Mouse (Mus musculus): ENCODE measurements around the gene Pla2g4f. TPM values are rescaled to one million over a fixed set of nuclear protein-coding genes. Genes with fewer than 3 reads are reported as not detected.

Pla2g4f gene
- polyA plus RNA-seq, 1 experiment = 0.04 TPM

DNA sequence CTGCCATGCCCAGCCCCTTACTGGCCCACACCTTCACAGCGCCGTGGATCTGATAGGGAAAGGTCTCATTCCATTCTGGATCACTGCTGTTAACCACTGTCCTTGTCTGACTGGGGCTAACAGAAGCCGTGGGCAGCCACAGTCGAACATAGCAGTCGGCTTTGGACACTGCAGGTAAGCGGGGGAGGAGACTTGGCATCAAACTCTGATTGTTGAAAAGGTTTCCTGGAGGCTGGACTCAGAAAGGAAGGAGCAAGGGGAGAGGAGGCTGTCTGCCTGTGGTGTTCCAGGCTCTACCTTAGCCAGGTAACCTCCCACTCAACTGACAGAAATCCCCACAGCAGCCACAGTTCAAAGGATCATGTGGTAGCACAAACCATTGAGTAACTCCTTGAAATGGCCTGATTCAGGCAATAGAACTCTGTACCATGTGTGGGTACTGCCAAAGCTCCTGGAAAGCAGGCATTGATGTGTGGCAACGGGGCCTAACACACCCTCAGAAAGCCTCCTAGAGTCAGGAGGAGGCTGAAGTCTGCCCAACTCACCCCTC, 1.6 kb downstream of the Pla2g4f start:
- TF ChIP-seq GATA1 (IDR thresholded peaks at IDR 0.05; ENCODE audit: borderline replicate concordance, low read length) = no peak
- TF ChIP-seq FLI1 (IDR thresholded peaks at IDR 0.05; ENCODE audit: low read length) = no peak
- peaks cover 5% of the 10 kb centered on the region for H3K4me1 ChIP-seq
- H3K36me3 ChIP-seq (replicated peaks; ENCODE audit: low read length) = peaks cover 24% of the 10 kb centered on the region
- peaks cover 34% of the 10 kb centered on the region for H3K27me3 ChIP-seq (replicated peaks)
- no peaks in the 10 kb centered on the region for H3K9me3 ChIP-seq
- H3K4me3 ChIP-seq (replicated peaks) = no peak overlapping the region

- H3K9me3 ChIP-seq = peaks cover 5% of the 10 kb centered on the region
- TF ChIP-seq FLI1 (IDR thresholded peaks at IDR 0.05; ENCODE audit: low read length) (no peak), GATA1 (IDR thresholded peaks at IDR 0.05; ENCODE audit: borderline replicate concordance, low read length) (no peak)
- peaks cover 49% of the 10 kb centered on the region for H3K27me3 ChIP-seq (replicated peaks)
These were observed 9.9 kb downstream of the Pla2g4f start for GRCm38 (mm10) chr2:120304113-120304512.

DNA sequence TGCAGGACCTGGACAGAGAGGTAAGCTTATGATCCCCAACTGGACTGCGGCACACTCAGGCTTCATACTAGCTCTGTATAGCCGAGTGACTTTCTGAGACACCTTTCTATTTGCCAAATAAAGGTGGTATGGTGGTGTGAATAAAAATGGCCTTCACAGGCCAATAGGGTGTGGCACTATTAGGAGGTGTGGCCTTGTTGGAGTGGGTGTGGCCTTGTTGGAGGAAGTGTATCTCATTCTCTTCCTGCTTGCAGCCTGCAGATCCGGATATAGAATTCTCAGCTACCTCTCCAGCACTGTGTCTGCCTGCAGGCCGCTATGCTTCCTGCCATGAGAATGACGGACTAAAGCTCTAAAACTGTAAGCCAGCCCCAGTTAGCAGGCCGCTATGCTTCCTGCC, 12.9 kb downstream of the Pla2g4f start:
- Histone ChIP-seq H3K4me1 (peaks cover 3% of the 10 kb centered on the region; the same call in 1 of the 2 replicates), H3K36me3 (replicated peaks; ENCODE audit: low read length) (no peaks in the 10 kb centered on the region), H3K9me3 (peaks cover 5% of the 10 kb centered on the region), H3K4me3 (replicated peaks) (no peak overlapping the region), H3K27me3 (replicated peaks) (peaks cover 32% of the 10 kb centered on the region)
- TF ChIP-seq GATA1 (IDR thresholded peaks at IDR 0.05; ENCODE audit: borderline replicate concordance, low read length) (no peak), FLI1 (IDR thresholded peaks at IDR 0.05; ENCODE audit: low read length) (no peak)

More at GRCm38 (mm10) chr2:120304113-120304512, 9.9 kb downstream of the Pla2g4f start:
- H3K36me3 ChIP-seq (replicated peaks; ENCODE audit: low read length) = no peaks in the 10 kb centered on the region
- peaks cover 3% of the 10 kb centered on the region; the same call in 1 of the 2 replicates for H3K4me1 ChIP-seq
- H3K4me3 ChIP-seq (replicated peaks) = no peak overlapping the region

DNA sequence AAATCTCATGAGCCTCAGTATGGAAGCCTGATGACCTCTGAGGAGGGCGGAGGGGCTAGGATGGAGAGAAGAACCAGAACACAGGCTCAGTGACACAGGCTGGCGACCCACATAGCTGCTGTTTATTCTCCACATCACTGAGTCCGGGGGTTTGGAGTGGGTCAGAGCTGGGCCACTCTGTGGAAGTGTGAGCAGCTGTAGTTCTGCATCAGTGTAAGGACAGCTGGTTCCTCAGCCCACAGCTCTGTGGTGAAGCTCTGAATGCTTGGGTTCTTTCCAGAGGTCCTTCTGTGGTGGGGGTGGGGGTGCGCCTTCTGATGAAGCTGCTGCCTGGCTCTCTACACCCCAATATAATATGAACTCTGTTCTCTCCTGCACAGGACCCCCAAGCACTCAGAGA, 14.1 kb downstream of the Pla2g4f start:
- H3K4me1 ChIP-seq = peaks cover 3% of the 10 kb centered on the region; the same call in 1 of the 2 replicates
- no peaks in the 10 kb centered on the region for H3K36me3 ChIP-seq (replicated peaks; ENCODE audit: low read length)
- H3K27me3 ChIP-seq (replicated peaks) = peaks cover 28% of the 10 kb centered on the region
- TF ChIP-seq FLI1 (IDR thresholded peaks at IDR 0.05; ENCODE audit: low read length) (no peak), GATA1 (IDR thresholded peaks at IDR 0.05; ENCODE audit: borderline replicate concordance, low read length) (no peak)
- peaks cover 5% of the 10 kb centered on the region for H3K9me3 ChIP-seq
- no peak overlapping the region for H3K4me3 ChIP-seq (replicated peaks)

GRCm38 (mm10) chr2:120296160-120296559, 17.8 kb downstream of the Pla2g4f start:
- Histone ChIP-seq H3K27me3 (replicated peaks) (peaks cover 13% of the 10 kb centered on the region), H3K4me1 (peaks cover 8% of the 10 kb centered on the region), H3K4me3 (replicated peaks) (no peak overlapping the region), H3K9me3 (peaks cover 5% of the 10 kb centered on the region; the same call in 1 of the 2 replicates), H3K36me3 (replicated peaks; ENCODE audit: low read length) (no peaks in the 10 kb centered on the region)
- no peak for TF ChIP-seq GATA1 (IDR thresholded peaks at IDR 0.05; ENCODE audit: borderline replicate concordance, low read length)
- TF ChIP-seq FLI1 (IDR thresholded peaks at IDR 0.05; ENCODE audit: low read length) = no peak

GRCm38 (mm10) chr2:120291471-120292078, 22.4 kb downstream of the Pla2g4f start:
- no peak overlapping the region for H3K4me3 ChIP-seq (replicated peaks)
- H3K36me3 ChIP-seq (replicated peaks; ENCODE audit: low read length) = no peaks in the 10 kb centered on the region
- H3K27me3 ChIP-seq (replicated peaks) = peaks cover 34% of the 10 kb centered on the region
- TF ChIP-seq GATA1 (IDR thresholded peaks at IDR 0.05; ENCODE audit: borderline replicate concordance, low read length) = no peak
- TF ChIP-seq FLI1 (IDR thresholded peaks at IDR 0.05; ENCODE audit: low read length) = no peak
- no peaks in the 10 kb centered on the region for H3K9me3 ChIP-seq
- H3K4me1 ChIP-seq = peaks cover 8% of the 10 kb centered on the region

DNA sequence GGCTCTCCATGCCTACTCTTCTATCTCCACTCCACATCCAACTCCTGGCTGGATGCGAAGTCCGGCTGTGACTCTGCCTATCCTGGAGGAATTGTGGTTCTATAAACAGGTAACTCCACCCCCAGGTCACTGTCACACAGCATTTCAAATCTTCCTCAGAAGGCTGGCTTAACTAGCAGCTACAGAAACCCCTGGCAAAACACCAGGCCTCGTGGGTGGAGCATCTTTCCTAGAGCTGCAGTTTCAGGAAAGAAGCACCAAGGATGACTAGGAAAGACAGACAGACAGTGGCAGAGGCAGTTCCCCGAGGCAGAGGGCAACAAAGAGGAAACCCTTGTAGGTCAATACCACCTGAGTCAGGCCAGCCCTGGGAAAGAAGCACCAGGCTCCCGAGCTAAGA, 25.0 kb downstream of the Pla2g4f start, which contains the start of gene Pla2g4d:
Gene Pla2g4d (minus strand): TSS at position 203 of the 400 bp plus-strand sequence.
- Histone ChIP-seq H3K4me1 (peaks cover 1% of the 10 kb centered on the region), H3K27me3 (replicated peaks) (peaks cover 43% of the 10 kb centered on the region), H3K9me3 (no peaks in the 10 kb centered on the region), H3K4me3 (replicated peaks) (no peak within 1 kb of the TSS), H3K36me3 (replicated peaks; ENCODE audit: low read length) (no peaks in the 10 kb centered on the region)
- TF ChIP-seq FLI1 (IDR thresholded peaks at IDR 0.05; ENCODE audit: low read length) = no peak
- TF ChIP-seq GATA1 (IDR thresholded peaks at IDR 0.05; ENCODE audit: borderline replicate concordance, low read length) = no peak

- Histone ChIP-seq H3K36me3 (replicated peaks; ENCODE audit: low read length) (no peaks in the 10 kb centered on the region), H3K4me3 (replicated peaks) (no peak overlapping the region), H3K27me3 (replicated peaks) (peaks cover 48% of the 10 kb centered on the region), H3K9me3 (no peaks in the 10 kb centered on the region), H3K4me1 (no peaks in the 10 kb centered on the region; the same call in 1 of the 2 replicates)
- TF ChIP-seq FLI1 (IDR thresholded peaks at IDR 0.05; ENCODE audit: low read length) = no peak
- no peak for TF ChIP-seq GATA1 (IDR thresholded peaks at IDR 0.05; ENCODE audit: borderline replicate concordance, low read length)
These were observed 25.6 kb downstream of the Pla2g4f start for GRCm38 (mm10) chr2:120288401-120288800.

GRCm38 (mm10) chr2:120285639-120286038, 28.3 kb downstream of the Pla2g4f start:
- Histone ChIP-seq H3K4me3 (replicated peaks) (no peak overlapping the region), H3K27me3 (replicated peaks) (peaks cover 57% of the 10 kb centered on the region), H3K4me1 (no peaks in the 10 kb centered on the region; the same call in 1 of the 2 replicates), H3K36me3 (replicated peaks; ENCODE audit: low read length) (no peaks in the 10 kb centered on the region), H3K9me3 (no peaks in the 10 kb centered on the region)
- TF ChIP-seq FLI1 (IDR thresholded peaks at IDR 0.05; ENCODE audit: low read length) (no peak), GATA1 (IDR thresholded peaks at IDR 0.05; ENCODE audit: borderline replicate concordance, low read length) (no peak)

DNA sequence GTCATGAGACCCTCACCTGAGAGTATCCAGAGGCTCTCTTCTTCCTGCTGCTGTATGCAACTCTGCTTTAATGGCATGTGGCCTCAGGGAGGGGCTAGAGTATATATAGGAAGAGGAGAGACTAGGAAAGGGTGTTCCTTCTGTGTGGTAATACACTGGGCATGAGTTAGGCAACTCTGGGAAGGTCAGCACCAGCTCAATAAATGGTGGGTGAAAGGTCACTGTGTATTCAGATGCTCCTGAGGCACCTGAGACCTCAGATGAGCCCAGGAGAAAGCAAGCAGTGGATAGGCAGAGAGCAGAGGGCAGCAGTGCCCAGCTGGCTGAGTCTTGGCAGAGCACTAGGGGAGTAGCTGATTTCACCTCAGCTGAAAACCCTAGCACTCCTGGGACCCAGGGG, 29.3 kb downstream of the Pla2g4f start:
- Histone ChIP-seq H3K4me1 (peaks cover 5% of the 10 kb centered on the region; the same call in 1 of the 2 replicates), H3K27me3 (replicated peaks) (peaks cover 58% of the 10 kb centered on the region), H3K9me3 (no peaks in the 10 kb centered on the region), H3K4me3 (replicated peaks) (no peak overlapping the region), H3K36me3 (replicated peaks; ENCODE audit: low read length) (no peaks in the 10 kb centered on the region)
- TF ChIP-seq FLI1 (IDR thresholded peaks at IDR 0.05; ENCODE audit: low read length) = no peak
- TF ChIP-seq GATA1 (IDR thresholded peaks at IDR 0.05; ENCODE audit: borderline replicate concordance, low read length) = no peak
